Mouse (Mus musculus) midbrain, embryonic 14.5 days (tissue): ENCODE measurements around the gene Tex29. TPM values are rescaled to one million over a fixed set of nuclear protein-coding genes. Genes with fewer than 3 reads are reported as not detected.
"Not testable (repeated sequence)": the region's sequence is repeated elsewhere in the genome, so short reads cannot be mapped to it uniquely, and the experiment has no call there.

ENCODE experiments used
- ATAC-seq: fragments of 200-750 bp; cut with Nextera tagmentation; 2 replicates; pipeline ENCODE4 v1.8.0; 2017; ENCODE audit warnings: moderate number of reproducible peaks, moderate library complexity; ENCODE audit not compliant: low FRiP score, low TSS enrichment
- DNase-seq: peaks from one replicate; pipeline ENCODE4 v3.0.0-alpha.2; 2015
- H3K27ac ChIP-seq: fragments of 300-500 bp; sonication (generic); replicated peaks from 2 replicates; pipeline ENCODE4 v1.5.1; 2014; ENCODE audit warnings: mild to moderate bottlenecking, low read depth, low read length, moderate library complexity
- H3K27me3 ChIP-seq: fragments of 300-500 bp; sonication (generic); 2 replicates; pipeline ENCODE4 v1.6.1; 2014; ENCODE audit warnings: low read length, control low read depth, mixed read lengths; ENCODE audit not compliant: control insufficient read depth, insufficient read depth
- H3K36me3 ChIP-seq: fragments of 300-500 bp; sonication (generic); 2 replicates; pipeline ENCODE4 v1.6.1; 2014; ENCODE audit warnings: low read length, control low read depth; ENCODE audit not compliant: control insufficient read depth, insufficient read depth
- H3K4me1 ChIP-seq: fragments of 300-500 bp; sonication (generic); 2 replicates; pipeline ENCODE4 v1.6.1; 2014; ENCODE audit warnings: mild to moderate bottlenecking, antibody characterized with exemption, low read length, control low read depth; ENCODE audit not compliant: control insufficient read depth, insufficient read depth
- H3K4me2 ChIP-seq: fragments of 300-500 bp; sonication (generic); 2 replicates; pipeline ENCODE4 v1.6.1; 2014; ENCODE audit warnings: mild to moderate bottlenecking, low read length, moderate library complexity
- H3K4me3 ChIP-seq: fragments of 300-500 bp; sonication (generic); replicated peaks from 2 replicates; pipeline ENCODE4 v1.5.1; 2014; ENCODE audit warnings: low read depth, low read length
- H3K9ac ChIP-seq: fragments of 300-500 bp; sonication (generic); replicated peaks from 2 replicates; pipeline ENCODE4 v1.6.1; 2014; ENCODE audit warnings: mild to moderate bottlenecking, low read length, moderate library complexity
- H3K9me3 ChIP-seq: fragments of 300-500 bp; sonication (generic); 2 replicates; pipeline ENCODE4 v1.6.1; 2016; ENCODE audit warnings: low read length, control low read depth, mixed read lengths; ENCODE audit not compliant: control insufficient read depth
- WGBS: fragments of 180-500 bp; shearing (Covaris S2); extraction: QIAGEN DNeasy Blood & Tissue Kit; methylation state at CpG from one replicate; pipeline ENCODE4 v1.1.7; 2014; 5-methylcytosine and 5-hydroxymethylcytosine counted together
- polyA plus RNA-seq: library from polyadenylated mRNA; unstranded; fragments of >200 nt; fragmentation: Nextera tagmentation; extraction: Ambion mirVana; gene quantifications from 2 replicates; pipeline ENCODE4 v1.2.1, GENCODE M21; 2014

Gene Tex29
- polyA plus RNA-seq, 1 experiment from 2014 or later = not detected

DNA sequence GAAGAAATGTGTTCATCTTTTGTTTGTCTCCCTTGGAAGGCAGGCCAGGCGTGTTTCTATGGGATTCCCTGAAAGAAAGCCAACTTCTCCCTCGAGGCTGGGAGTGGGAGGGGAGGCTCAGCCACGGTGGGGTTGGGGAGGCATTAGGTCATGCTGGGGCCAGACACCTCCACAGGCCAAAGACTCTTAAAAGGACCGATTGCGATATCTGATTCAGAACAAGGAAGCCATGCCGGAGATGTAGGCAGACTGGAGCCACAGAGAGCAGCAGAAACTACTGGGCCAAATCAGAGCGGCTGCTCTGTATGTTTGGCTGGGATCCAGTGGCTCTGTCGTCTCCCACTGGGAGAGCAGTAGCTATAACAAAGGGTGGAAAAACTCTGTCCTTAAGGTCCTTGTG, 1.3 kb downstream of the Tex29 start:
- H3K9ac ChIP-seq = no peak overlapping the region
- 26% methylated on average over 8 of the region's 8 CpGs for WGBS
- H3K36me3 ChIP-seq = no peaks in the 10 kb centered on the region
- H3K4me2 ChIP-seq = 0 out of 2 replicates have a peak overlapping the region, but pooled peaks have one; percentile 17
- H3K4me1 ChIP-seq = peaks cover 25% of the 10 kb centered on the region
- no peaks in the 10 kb centered on the region for H3K9me3 ChIP-seq
- no peaks in the 10 kb centered on the region for H3K27me3 ChIP-seq
- ATAC-seq (peak; percentile 31), DNase-seq (peak; percentile 73)
- no peak overlapping the region for H3K4me3 ChIP-seq
- peak overlapping the region; percentile 27; the same call in 1 of the 2 replicates for H3K27ac ChIP-seq

DNA sequence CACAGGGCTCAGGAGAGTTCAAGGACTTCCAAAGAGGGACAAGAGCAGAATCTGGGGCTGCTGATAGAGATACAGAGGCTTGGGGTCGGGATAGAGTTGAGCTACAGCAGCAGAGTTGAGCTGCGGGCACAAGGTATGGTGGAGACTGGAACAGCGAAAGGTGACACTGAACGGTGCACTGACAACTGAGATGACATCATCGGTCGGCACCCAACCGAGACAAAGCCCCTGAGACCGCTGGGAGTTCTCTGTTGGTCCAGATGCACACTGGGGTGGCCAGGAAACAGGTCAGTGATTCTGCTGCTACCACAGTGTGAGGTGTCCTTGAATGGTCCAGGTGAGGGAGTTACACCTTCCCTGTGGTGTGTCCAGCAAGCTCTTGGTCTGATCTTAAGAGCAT, 2.5 kb downstream of the Tex29 start:
- H3K36me3 ChIP-seq = no peaks in the 10 kb centered on the region
- ATAC-seq (no peak), DNase-seq (no peak)
- no peak overlapping the region for H3K27ac ChIP-seq
- no peaks in the 10 kb centered on the region for H3K27me3 ChIP-seq
- H3K9ac ChIP-seq = no peak overlapping the region
- no peaks in the 10 kb centered on the region for H3K9me3 ChIP-seq
- H3K4me3 ChIP-seq = no peak overlapping the region
- H3K4me1 ChIP-seq = peaks cover 25% of the 10 kb centered on the region
- WGBS = 83% methylated on average over 8 of the region's 8 CpGs
- H3K4me2 ChIP-seq = no peak overlapping the region

DNA sequence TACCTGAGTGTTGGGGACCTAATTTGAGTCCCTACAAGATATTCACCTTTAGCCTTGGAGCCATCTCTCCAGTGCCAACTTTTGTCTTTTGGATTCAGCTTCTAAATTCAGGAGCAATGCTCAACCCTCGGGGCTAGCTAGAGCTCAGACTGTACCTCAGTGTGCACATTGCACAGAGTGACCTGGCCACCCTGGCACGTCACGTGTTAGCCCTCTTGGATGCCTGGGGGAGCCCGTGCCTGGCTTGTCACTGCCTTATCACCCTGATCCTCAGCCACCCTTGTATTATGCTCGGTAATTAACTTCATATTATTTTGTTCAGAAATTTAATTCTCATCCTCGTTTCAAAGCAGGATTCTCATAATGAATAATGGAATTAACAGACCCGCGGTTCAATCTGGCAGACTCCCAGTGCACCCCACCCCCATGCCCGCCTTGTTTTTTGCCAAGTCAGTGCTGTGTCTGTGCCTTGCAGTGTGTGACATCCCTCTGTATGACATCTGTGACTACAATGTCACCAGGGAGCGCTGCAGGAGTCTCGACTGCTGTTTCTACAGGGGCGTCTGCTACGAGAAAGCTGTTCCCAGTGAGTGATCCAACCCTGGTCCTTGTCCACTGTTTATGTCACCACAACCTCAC, 3.5 kb downstream of the Tex29 start:
- Histone ChIP-seq H3K27ac (0 out of 2 replicates have a peak overlapping the region, but pooled peaks have one; percentile 20), H3K4me3 (no peak overlapping the region), H3K4me1 (peaks cover 25% of the 10 kb centered on the region), H3K4me2 (no peak overlapping the region), H3K27me3 (no peaks in the 10 kb centered on the region), H3K9ac (no peak overlapping the region), H3K9me3 (no peaks in the 10 kb centered on the region), H3K36me3 (no peaks in the 10 kb centered on the region)
- peak; percentile 53 for DNase-seq
- 58% methylated on average over 13 of the region's 13 CpGs for WGBS
- 0 out of 2 replicates have a peak, but pooled peaks have one; percentile 51 for ATAC-seq

DNA sequence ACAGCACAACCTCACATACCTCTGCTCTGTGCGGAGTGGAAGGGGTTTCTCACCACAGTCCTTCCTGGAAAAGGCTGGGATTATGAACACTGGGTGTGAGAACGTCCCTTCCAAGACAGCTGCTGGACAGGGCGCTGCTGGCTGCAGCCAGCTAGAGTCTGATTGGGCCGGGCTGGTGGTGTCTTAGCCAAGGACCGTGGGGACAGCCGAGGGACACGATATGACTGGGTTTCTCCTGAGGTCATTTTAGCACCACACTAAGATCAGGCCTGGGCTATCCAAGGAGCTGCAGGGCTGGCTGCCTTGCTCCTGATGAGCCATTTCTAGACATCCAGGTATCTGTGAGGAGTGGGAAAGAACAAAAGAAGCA, 4.0 kb downstream of the Tex29 start:
- ATAC-seq = no peak
- H3K27ac ChIP-seq = 0 out of 2 replicates have a peak overlapping the region, but pooled peaks have one; percentile 20
- H3K4me2 ChIP-seq = no peak overlapping the region
- no peak overlapping the region for H3K4me3 ChIP-seq
- H3K36me3 ChIP-seq = no peaks in the 10 kb centered on the region
- H3K4me1 ChIP-seq = peaks cover 25% of the 10 kb centered on the region
- WGBS = 92% methylated on average over 7 of the region's 7 CpGs
- H3K9ac ChIP-seq = no peak overlapping the region
- no peaks in the 10 kb centered on the region for H3K9me3 ChIP-seq
- no peaks in the 10 kb centered on the region for H3K27me3 ChIP-seq
- no peak for DNase-seq

DNA sequence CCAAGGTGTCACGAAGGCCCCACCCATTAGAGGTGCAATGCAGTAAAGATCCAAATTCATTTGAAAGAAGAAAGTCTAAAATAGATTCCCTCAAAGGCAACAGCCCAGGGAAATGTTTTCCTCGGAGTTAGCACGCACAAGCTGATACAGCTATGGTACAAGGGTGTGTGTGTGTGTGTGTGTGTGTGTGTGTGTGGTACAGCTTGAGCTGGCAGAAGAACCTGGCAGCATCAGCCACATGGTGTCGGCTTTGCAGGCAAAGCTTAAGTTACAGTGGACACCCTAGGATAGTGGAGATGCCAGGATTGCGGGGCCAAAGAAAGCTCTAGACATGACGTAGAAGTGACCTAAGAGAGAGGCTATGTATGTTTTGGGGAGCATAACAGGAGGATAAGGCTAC, 6.5 kb downstream of the Tex29 start:
- ATAC-seq (no peak), DNase-seq (no peak)
- Histone ChIP-seq H3K36me3 (no peaks in the 10 kb centered on the region), H3K4me3 (no peak overlapping the region), H3K27me3 (no peaks in the 10 kb centered on the region), H3K4me1 (peaks cover 13% of the 10 kb centered on the region; the same call in 1 of the 2 replicates), H3K4me2 (no peak overlapping the region), H3K27ac (no peak overlapping the region), H3K9me3 (no peaks in the 10 kb centered on the region), H3K9ac (no peak overlapping the region)
- 92% methylated on average over 6 of the region's 6 CpGs for WGBS

DNA sequence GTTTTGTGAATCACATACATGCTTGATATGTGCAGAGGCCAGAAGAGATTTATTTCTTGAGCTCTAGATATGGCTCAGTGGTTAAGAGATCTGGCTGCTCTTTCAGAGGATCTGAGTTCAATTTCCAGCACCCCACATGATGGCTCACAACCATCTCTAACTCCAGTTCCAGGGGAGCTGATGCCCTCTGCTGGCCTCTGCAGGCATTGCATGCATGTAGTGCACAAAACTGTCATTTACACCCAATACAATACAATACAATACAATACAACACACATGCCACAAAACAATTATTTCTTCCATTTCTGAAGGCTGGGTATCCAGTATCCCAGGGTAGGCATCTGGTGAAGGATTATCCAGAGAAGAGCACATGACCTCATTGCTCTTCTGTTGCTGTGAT, 27.6 kb downstream of the Tex29 start:
- Histone ChIP-seq H3K4me1 (no peaks in the 10 kb centered on the region), H3K36me3 (no peaks in the 10 kb centered on the region), H3K27me3 (no peaks in the 10 kb centered on the region), H3K27ac (no peak overlapping the region), H3K4me2 (no peak overlapping the region), H3K9ac (no peak overlapping the region), H3K4me3 (no peak overlapping the region), H3K9me3 (no peaks in the 10 kb centered on the region)
- ATAC-seq (no peak), DNase-seq (no peak)

DNA sequence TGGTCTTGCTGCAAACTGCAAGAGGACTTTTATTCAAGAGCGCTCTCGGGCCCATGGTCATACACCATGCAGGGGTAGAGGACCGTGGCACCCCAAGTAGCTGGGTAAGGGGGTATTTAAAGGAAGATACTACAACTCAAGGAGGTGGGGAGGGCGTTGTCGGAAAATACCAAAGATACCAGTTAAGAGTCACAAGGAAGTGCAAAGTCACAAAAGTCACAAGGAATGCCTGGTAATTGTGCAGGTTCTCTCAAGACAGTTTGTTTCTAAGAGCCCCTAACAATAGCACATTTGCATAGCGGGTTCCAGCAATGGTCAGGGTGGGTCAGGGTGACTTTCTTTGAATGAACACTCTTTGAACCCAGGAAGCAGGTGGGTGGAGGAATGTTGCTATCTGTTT, 34.0 kb downstream of the Tex29 start:
- not testable (repeated sequence) for H3K4me3 ChIP-seq, H3K9ac ChIP-seq, H3K27ac ChIP-seq, H3K4me2 ChIP-seq, DNase-seq, H3K4me1 ChIP-seq, ATAC-seq, H3K36me3 ChIP-seq, H3K27me3 ChIP-seq, H3K9me3 ChIP-seq
- 87% methylated on average over 6 of the region's 6 CpGs for WGBS

DNA sequence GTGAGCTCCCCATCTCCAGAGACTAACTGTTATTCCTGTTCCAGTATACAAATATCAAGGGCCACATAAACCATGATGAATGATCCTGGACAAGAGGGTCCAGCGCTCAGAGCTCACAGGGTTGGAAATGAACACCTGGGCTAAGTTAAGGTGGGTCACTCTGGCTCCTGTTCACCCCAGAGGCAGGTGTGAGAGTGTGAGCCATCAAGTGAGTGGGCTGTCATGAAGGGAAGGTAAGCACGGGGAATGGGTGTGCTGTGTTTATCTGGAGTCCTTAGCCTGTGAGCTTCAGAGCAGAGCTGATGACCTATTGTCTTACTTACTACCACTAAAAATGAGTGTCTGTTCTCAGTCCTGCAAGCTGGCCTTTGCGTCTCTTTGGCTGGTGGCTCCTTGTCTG, 44.4 kb downstream of the Tex29 start:
- DNase-seq (no peak), ATAC-seq (no peak)
- WGBS = 94% methylated on average over 3 of the region's 3 CpGs
- Histone ChIP-seq H3K27me3 (no peaks in the 10 kb centered on the region), H3K9ac (no peak overlapping the region), H3K36me3 (no peaks in the 10 kb centered on the region), H3K4me2 (no peak overlapping the region), H3K9me3 (no peaks in the 10 kb centered on the region), H3K27ac (no peak overlapping the region), H3K4me1 (peaks cover 18% of the 10 kb centered on the region), H3K4me3 (no peak overlapping the region)

DNA sequence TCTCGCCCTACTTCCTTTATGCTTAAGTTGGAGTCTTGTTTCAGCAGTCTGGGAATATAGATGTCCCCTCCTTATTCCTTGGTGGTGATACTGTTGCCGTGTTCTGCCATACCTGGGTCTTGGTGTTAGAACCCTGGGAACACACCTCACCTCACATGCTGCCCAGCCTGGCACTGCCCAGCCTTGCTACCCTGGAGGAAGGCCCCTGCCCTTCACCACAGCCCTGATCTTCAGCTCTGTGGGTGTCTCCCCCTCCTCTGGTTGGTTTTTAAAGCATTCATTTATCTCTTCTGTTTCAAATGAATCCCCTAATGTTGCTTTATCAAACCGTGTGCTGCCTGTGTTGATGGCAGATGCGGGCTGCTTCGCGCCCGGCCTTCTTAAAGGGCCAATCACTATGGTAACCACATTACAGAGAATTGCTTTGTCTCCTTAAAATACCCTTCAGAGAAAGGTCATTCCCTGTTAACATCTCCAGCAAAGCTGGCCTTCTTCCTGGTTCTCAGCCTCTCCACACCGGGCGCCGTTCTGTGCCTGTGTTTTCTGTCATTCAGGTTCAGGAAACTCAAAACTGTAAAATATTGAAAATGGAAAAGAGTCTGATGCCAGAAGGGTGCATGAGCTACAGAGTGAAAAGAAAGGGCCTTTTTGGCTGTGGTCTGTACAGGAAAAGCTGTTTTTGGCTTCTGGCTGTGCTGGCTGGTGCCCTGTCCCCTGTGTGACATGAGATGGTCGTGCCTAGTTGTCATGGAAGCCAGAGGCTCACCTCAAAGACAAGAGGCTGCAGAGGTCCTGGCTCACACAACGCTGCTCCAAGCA, 45.8 kb downstream of the Tex29 start:
- WGBS = 27% methylated on average over 12 of the region's 12 CpGs
- ATAC-seq = peak; percentile 24; the same call in 1 of the 2 replicates

More for the DNA sequence above, 45.8 kb downstream of the Tex29 start:
- H3K27me3 ChIP-seq = no peaks in the 10 kb centered on the region
- no peaks in the 10 kb centered on the region for H3K9me3 ChIP-seq
- no peak overlapping the region for H3K4me2 ChIP-seq
- H3K36me3 ChIP-seq = no peaks in the 10 kb centered on the region
- H3K4me3 ChIP-seq = no peak overlapping the region
- H3K4me1 ChIP-seq = peaks cover 19% of the 10 kb centered on the region
- peak; percentile 77 for DNase-seq
- peak overlapping the region; percentile 85 for H3K27ac ChIP-seq
- peak overlapping the region; percentile 42 for H3K9ac ChIP-seq
